ENCODE assay signal across 30 mouse cellular contexts in the genomic region with DNA sequence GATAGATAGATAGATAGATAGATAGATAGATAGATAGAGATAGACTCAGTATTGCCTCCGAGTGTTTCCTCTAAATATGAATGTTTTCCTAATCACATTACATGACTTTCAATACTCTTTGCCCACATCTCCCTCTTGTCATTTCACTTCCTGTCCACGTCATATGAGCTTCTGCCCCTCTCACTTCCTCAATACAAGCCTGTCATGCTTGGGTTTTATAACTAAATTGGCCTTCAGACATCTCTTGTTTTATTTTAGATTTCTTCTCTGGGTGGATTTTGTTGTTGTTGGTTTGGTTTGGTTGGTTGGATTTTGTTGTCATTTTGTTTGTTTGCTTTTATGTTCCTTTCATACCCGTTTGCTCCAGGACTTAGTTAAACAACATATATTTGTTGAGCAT. TPM values are rescaled to one million over a fixed set of nuclear protein-coding genes. Genes with fewer than 3 reads are reported as not detected.
A peak's percentile ranks its signal among the peaks of the same experiment; 100 is the strongest.
DNase-seq lines count a peak whose midpoint lies in the region; ATAC-seq lines count a peak whose summit lies in the region.
"Had no signal": no experiment of that assay in that cellular context is flagged by ENCODE, and none has a peak within 500 bp of the region (broad histone marks: within the 10 kb centered on the region; RNA-seq: fewer than 3 reads in every experiment).

No protein-coding gene starts in this region.

- 82% methylated on average over 3 of the region's 3 CpGs for WGBS in midbrain, embryonic 15.5 days

- ATAC-seq in common myeloid progenitor, adult 5-6 weeks (replicated peaks; ENCODE audit: low read depth, poor library complexity, severe bottlenecking): peak; percentile 56
- peak; percentile 59 for ATAC-seq in megakaryocyte progenitor cell, adult 5-6 weeks (replicated peaks; ENCODE audit: poor library complexity)
- ATAC-seq in erythroblast, adult 5-6 weeks (replicated peaks; ENCODE audit: low FRiP score, poor library complexity, severe bottlenecking): no peak
- no peak for ATAC-seq in midbrain, embryonic 15.5 days (replicated peaks)
- ATAC-seq: forebrain, embryonic 13.5 days had no signal

- H3K4me1 ChIP-seq in midbrain, embryonic 15.5 days: no peaks in the 10 kb centered on the region; the same call in 1 of the 2 replicates
- H3K4me1 ChIP-seq: embryonic facial prominence, embryonic 15.5 days; forebrain, embryonic 13.5 days; hindbrain, embryonic 13.5 days; kidney, embryonic 15.5 days; limb, embryonic 13.5 days; liver, embryonic 13.5 days had no signal

- no peak overlapping the region for H3K4me3 ChIP-seq in midbrain, embryonic 15.5 days
- H3K4me3 ChIP-seq: embryonic facial prominence, embryonic 15.5 days; forebrain, embryonic 13.5 days; hindbrain, embryonic 13.5 days; kidney, embryonic 15.5 days; limb, embryonic 13.5 days; liver, embryonic 13.5 days had no signal

- no peak overlapping the region for H3K4me2 ChIP-seq in midbrain, embryonic 15.5 days
- H3K4me2 ChIP-seq: embryonic facial prominence, embryonic 15.5 days; forebrain, embryonic 13.5 days; heart, embryonic 11.5 days; hindbrain, embryonic 13.5 days; kidney, embryonic 15.5 days; limb, embryonic 13.5 days; liver, embryonic 13.5 days; midbrain, embryonic 11.5 days had no signal

- no peaks in the 10 kb centered on the region for H3K27me3 ChIP-seq in midbrain, embryonic 15.5 days (replicated peaks)
- H3K27me3 ChIP-seq: embryonic facial prominence, embryonic 15.5 days; forebrain, embryonic 13.5 days; hindbrain, embryonic 13.5 days; kidney, embryonic 15.5 days; limb, embryonic 13.5 days; liver, embryonic 13.5 days had no signal

- no peaks in the 10 kb centered on the region for H3K9me3 ChIP-seq in midbrain, embryonic 15.5 days
- H3K9me3 ChIP-seq: embryonic facial prominence, embryonic 15.5 days; forebrain, embryonic 13.5 days; hindbrain, embryonic 13.5 days; kidney, embryonic 15.5 days; limb, embryonic 13.5 days; liver, embryonic 13.5 days had no signal

- H3K36me3 ChIP-seq in midbrain, embryonic 15.5 days (replicated peaks): no peaks in the 10 kb centered on the region
- H3K36me3 ChIP-seq: embryonic facial prominence, embryonic 15.5 days; hindbrain, embryonic 13.5 days; kidney, embryonic 15.5 days; limb, embryonic 13.5 days; liver, embryonic 13.5 days had no signal

- intact Hi-C loops in left cerebral cortex, postnatal 10 days (cut with DNase I): no loop called here

- H3K27ac ChIP-seq in midbrain, embryonic 15.5 days: no peak overlapping the region
- H3K27ac ChIP-seq: embryonic facial prominence, embryonic 15.5 days; forebrain, embryonic 13.5 days; hindbrain, embryonic 13.5 days; kidney, embryonic 15.5 days; limb, embryonic 13.5 days; liver, embryonic 13.5 days had no signal

- peak; percentile 55 for DNase-seq in 416B (ENCODE audit: low read depth)
- DNase-seq in CD4-positive, CD25-positive, alpha-beta regulatory T cell, adult 2 months (ENCODE audit: low read depth, low spot score): peak; percentile 60
- no peak for DNase-seq in left cerebral cortex, postnatal 10 days (ENCODE audit: extremely low spot score in 1 of 2, low spot score in 2 of 2)
- DNase-seq in cerebellum, adult 18-20 months: no peak
- DNase-seq: adrenal gland, postnatal 10 days; cerebellum, adult 11 months; cerebellum, postnatal 10 days; gastrocnemius, postnatal 25 days; heart, adult 18-20 months; heart, postnatal 4 days; kidney, adult 18-20 months; kidney, postnatal 25 days; liver, embryonic 13.5 days; lung, adult 2 months; lung, postnatal 10 days; retina, postnatal 1 day; right cerebral cortex, postnatal 14 days had no signal

- no peak overlapping the region for H3K9ac ChIP-seq in midbrain, embryonic 15.5 days
- H3K9ac ChIP-seq: embryonic facial prominence, embryonic 15.5 days; forebrain, embryonic 13.5 days; hindbrain, embryonic 13.5 days; kidney, embryonic 15.5 days; limb, embryonic 13.5 days; liver, embryonic 13.5 days had no signal

RNA-seq across cellular contexts. Expression of a gene that starts 16.4 kb away (rescaled TPM):
- not detected in 2 replicates for total RNA-seq in common myeloid progenitor, adult 5-6 weeks (2017)
- total RNA-seq in megakaryocyte progenitor cell, adult 5-6 weeks (2015): not detected in 2 replicates
- not detected in 2 replicates for total RNA-seq in megakaryocyte progenitor cell, adult 5-6 weeks (2017)
- 1.0 and 2.1 TPM in 2 replicates for total RNA-seq in erythroblast, adult 5-6 weeks (2015; ENCODE audit: low replicate concordance)
- total RNA-seq in erythroblast, adult 5-6 weeks (2017; ENCODE audit: low replicate concordance): 0.98 and 1.3 TPM in 2 replicates
- 10 to 100 TPM; 54.9 to 58.4 TPM for total RNA-seq in left cerebral cortex, postnatal 10 days (2021)
- 1.7 and 1.9 TPM in 2 replicates for polyA plus RNA-seq in midbrain, embryonic 15.5 days (2015; fragmentation: Nextera tagmentation; extraction: Ambion mirVana)
- polyA plus RNA-seq: C2C12; testis, adult 2 months had no signal

RNA-seq across cellular contexts. Expression of a gene that starts 48.6 kb away (rescaled TPM):
- 15.5 and 20.9 TPM in 2 replicates for total RNA-seq in common myeloid progenitor, adult 5-6 weeks (2017)
- total RNA-seq in megakaryocyte progenitor cell, adult 5-6 weeks (2015): 11.6 and 11.9 TPM in 2 replicates
- 2.3 and 5.4 TPM in 2 replicates for total RNA-seq in megakaryocyte progenitor cell, adult 5-6 weeks (2017)
- total RNA-seq in erythroblast, adult 5-6 weeks (2015; ENCODE audit: low replicate concordance): 4.4 TPM in 1 of 2 replicates, not detected in the other
- 1.5 and 1.7 TPM in 2 replicates for total RNA-seq in erythroblast, adult 5-6 weeks (2017; ENCODE audit: low replicate concordance)
- total RNA-seq in left cerebral cortex, postnatal 10 days (2021): 10 to 100 TPM; 28.0 to 28.1 TPM
- 18.8 and 22.1 TPM in 2 replicates for polyA plus RNA-seq in midbrain, embryonic 15.5 days (2015; fragmentation: Nextera tagmentation; extraction: Ambion mirVana)
- total RNA-seq: gastrocnemius, postnatal 25 days had no signal

Comparison
In these comparisons a context has a peak if more than half of its experiments do, and no peak if none do; other contexts are left out.
1. DNase-seq: peak in 416B (single experiment) and CD4-positive, CD25-positive, alpha-beta regulatory T cell, adult 2 months (single experiment); none in left cerebral cortex, postnatal 10 days (0 of 2) and cerebellum, adult 18-20 months (0 of 2).
2. ATAC-seq: peak in common myeloid progenitor, adult 5-6 weeks (single experiment) and megakaryocyte progenitor cell, adult 5-6 weeks (single experiment); none in erythroblast, adult 5-6 weeks (single experiment) and midbrain, embryonic 15.5 days (single experiment).
3. RNA of a gene that starts 16.4 kb away (total RNA-seq): 54.9 to 58.4 TPM in left cerebral cortex, postnatal 10 days; 0.98 to 2.1 TPM in erythroblast, adult 5-6 weeks, not detected in common myeloid progenitor, adult 5-6 weeks and not detected in megakaryocyte progenitor cell, adult 5-6 weeks; every median in the first group is over 10 times any median in the second.